Mouse (Mus musculus): Measurements from ENCODE around the gene 4930572O03Rik. TPM values are rescaled to one million over a fixed set of nuclear protein-coding genes. Genes with fewer than 3 reads are reported as not detected.
"Not testable (repeated sequence)": the region's sequence is repeated elsewhere in the genome, so short reads cannot be mapped to it uniquely, and the experiment has no call there.

4930572O03Rik gene
- polyA plus RNA-seq, 1 experiment: not detected

- H3K4me1 ChIP-seq (ENCODE audit: control insufficient read depth, insufficient read depth, low read length); H3K27ac ChIP-seq (ENCODE audit: insufficient read depth, low read depth, low read length); H3K4me3 ChIP-seq (ENCODE audit: insufficient read depth, low read length): not testable (repeated sequence)
Observed at GRCm38 (mm10) chr5:15663847-15664246, 7.0 kb upstream of the 4930572O03Rik start.

GRCm38 (mm10) chr5:15652334-15652733, 4.5 kb downstream of the 4930572O03Rik start:
- not testable (repeated sequence) for H3K4me3 ChIP-seq (ENCODE audit: insufficient read depth, low read length); H3K27ac ChIP-seq (ENCODE audit: insufficient read depth, low read depth, low read length); H3K4me1 ChIP-seq (ENCODE audit: control insufficient read depth, insufficient read depth, low read length)

GRCm38 (mm10) chr5:15645707-15646106, 11.2 kb downstream of the 4930572O03Rik start:
- not testable (repeated sequence) for H3K4me1 ChIP-seq (ENCODE audit: control insufficient read depth, insufficient read depth, low read length); H3K4me3 ChIP-seq (ENCODE audit: insufficient read depth, low read length); H3K27ac ChIP-seq (ENCODE audit: insufficient read depth, low read depth, low read length)

- H3K4me1 ChIP-seq (ENCODE audit: control insufficient read depth, insufficient read depth, low read length); H3K4me3 ChIP-seq (ENCODE audit: insufficient read depth, low read length); H3K27ac ChIP-seq (ENCODE audit: insufficient read depth, low read depth, low read length): not testable (repeated sequence)
Observed at GRCm38 (mm10) chr5:15637637-15638036, 19.2 kb downstream of the 4930572O03Rik start.

GRCm38 (mm10) chr5:15630068-15630467, 26.8 kb downstream of the 4930572O03Rik start:
- H3K4me3 ChIP-seq (ENCODE audit: insufficient read depth, low read length); H3K4me1 ChIP-seq (ENCODE audit: control insufficient read depth, insufficient read depth, low read length); H3K27ac ChIP-seq (ENCODE audit: insufficient read depth, low read depth, low read length): not testable (repeated sequence)

GRCm38 (mm10) chr5:15628136-15628535, 28.7 kb downstream of the 4930572O03Rik start:
- H3K4me1 ChIP-seq (ENCODE audit: control insufficient read depth, insufficient read depth, low read length): not testable (repeated sequence)

GRCm38 (mm10) chr5:15618764-15619163, 38.1 kb downstream of the 4930572O03Rik start, which contains the start of gene Speer4d:
TSS of gene Speer4d (plus strand) at chr5:15619064.
- not testable (repeated sequence) for H3K27ac ChIP-seq (ENCODE audit: insufficient read depth, low read depth, low read length); H3K4me3 ChIP-seq (ENCODE audit: insufficient read depth, low read length); H3K4me1 ChIP-seq (ENCODE audit: control insufficient read depth, insufficient read depth, low read length)

More at GRCm38 (mm10) chr5:15628136-15628535, 28.7 kb downstream of the 4930572O03Rik start:
- not testable (repeated sequence) for H3K27ac ChIP-seq (ENCODE audit: insufficient read depth, low read depth, low read length); H3K4me3 ChIP-seq (ENCODE audit: insufficient read depth, low read length)

- H3K4me3 ChIP-seq (ENCODE audit: insufficient read depth, low read length); H3K27ac ChIP-seq (ENCODE audit: insufficient read depth, low read depth, low read length); H3K4me1 ChIP-seq (ENCODE audit: control insufficient read depth, insufficient read depth, low read length): not testable (repeated sequence)
Observed at GRCm38 (mm10) chr5:15616195-15616594, 40.7 kb downstream of the 4930572O03Rik start.

- not testable (repeated sequence) for H3K4me3 ChIP-seq (ENCODE audit: insufficient read depth, low read length); H3K27ac ChIP-seq (ENCODE audit: insufficient read depth, low read depth, low read length); H3K4me1 ChIP-seq (ENCODE audit: control insufficient read depth, insufficient read depth, low read length)
Observed at GRCm38 (mm10) chr5:15610695-15611094, 46.2 kb downstream of the 4930572O03Rik start.

GRCm38 (mm10) chr5:15606677-15607076, 50.2 kb downstream of the 4930572O03Rik start:
- not testable (repeated sequence) for H3K4me1 ChIP-seq (ENCODE audit: control insufficient read depth, insufficient read depth, low read length); H3K4me3 ChIP-seq (ENCODE audit: insufficient read depth, low read length); H3K27ac ChIP-seq (ENCODE audit: insufficient read depth, low read depth, low read length)

GRCm38 (mm10) chr5:15603585-15603984, 53.3 kb downstream of the 4930572O03Rik start:
- H3K27ac ChIP-seq (ENCODE audit: insufficient read depth, low read depth, low read length); H3K4me1 ChIP-seq (ENCODE audit: control insufficient read depth, insufficient read depth, low read length); H3K4me3 ChIP-seq (ENCODE audit: insufficient read depth, low read length): not testable (repeated sequence)

GRCm38 (mm10) chr5:15603008-15603407, 53.9 kb downstream of the 4930572O03Rik start:
- H3K4me1 ChIP-seq (ENCODE audit: control insufficient read depth, insufficient read depth, low read length); H3K4me3 ChIP-seq (ENCODE audit: insufficient read depth, low read length); H3K27ac ChIP-seq (ENCODE audit: insufficient read depth, low read depth, low read length): not testable (repeated sequence)

GRCm38 (mm10) chr5:15602424-15602947, 54.4 kb downstream of the 4930572O03Rik start:
- not testable (repeated sequence) for H3K4me1 ChIP-seq (ENCODE audit: control insufficient read depth, insufficient read depth, low read length); H3K27ac ChIP-seq (ENCODE audit: insufficient read depth, low read depth, low read length); H3K4me3 ChIP-seq (ENCODE audit: insufficient read depth, low read length)

Other genes with a start within 250 kb of the 4930572O03Rik start
- gene Gm21149, start 180.5 kb downstream of the 4930572O03Rik start, polyA plus RNA-seq (2012; ENCODE audit: insufficient read depth, insufficient read length, missing spikeins): not detected in 2 replicates
- gene Gm21190, start 127.8 kb downstream of the 4930572O03Rik start, polyA plus RNA-seq (2012; ENCODE audit: insufficient read depth, insufficient read length, missing spikeins): not detected in 2 replicates
- not detected in 2 replicates for gene Gm21083, start 79.7 kb downstream of the 4930572O03Rik start, polyA plus RNA-seq (2012; ENCODE audit: insufficient read depth, insufficient read length, missing spikeins)
- not detected in 2 replicates for gene Speer4d, start 38.0 kb downstream of the 4930572O03Rik start, polyA plus RNA-seq (2012; ENCODE audit: insufficient read depth, insufficient read length, missing spikeins)
- gene Speer4c, start 57.2 kb upstream of the 4930572O03Rik start, polyA plus RNA-seq (2012; ENCODE audit: insufficient read depth, insufficient read length, missing spikeins): not detected in 2 replicates

Measured in bone marrow macrophage, adult 2 months (primary cell).